Mouse (Mus musculus) myocyte (in vitro differentiated cells): ENCODE data around the gene Rcvrn. TPM values are rescaled to one million over a fixed set of nuclear protein-coding genes. Genes with fewer than 3 reads are reported as not detected.

ENCODE experiments used
- H3K27me3 ChIP-seq: one replicate; pipeline ENCODE4 v1.6.1; 2011; ENCODE audit not compliant: control insufficient read depth, insufficient read depth, insufficient read length
- H3K36me3 ChIP-seq: one replicate; pipeline ENCODE4 v1.6.1; 2011; ENCODE audit not compliant: control insufficient read depth, insufficient read depth
- H3K4me2 ChIP-seq: one replicate; pipeline ENCODE4 v1.6.1; 2011; ENCODE audit warnings: low read depth, control low read depth
- H3K4me3 ChIP-seq: one replicate; pipeline ENCODE4 v1.5.1; 2011; ENCODE audit warnings: mild to moderate bottlenecking, control low read depth, moderate library complexity
- H3K79me2 ChIP-seq: one replicate; pipeline ENCODE4 v1.6.1; 2011; ENCODE audit not compliant: control insufficient read depth, insufficient read depth
- H3ac ChIP-seq: one replicate; pipeline ENCODE4 v1.6.1; 2011; ENCODE audit not compliant: control insufficient read depth, insufficient read length
- CEBPB ChIP-seq: IDR thresholded peaks from 2 replicates; pipeline ENCODE4 v1.6.1; 2011; ENCODE audit warnings: mild to moderate bottlenecking, moderate library complexity; ENCODE audit not compliant: poor library complexity, insufficient read depth, severe bottlenecking
- E2F4 ChIP-seq: IDR thresholded peaks from one replicate; pipeline ENCODE4 v1.6.1; 2011; ENCODE audit warnings: mild to moderate bottlenecking, control low read depth, moderate library complexity; ENCODE audit not compliant: insufficient read depth
- MAX ChIP-seq: IDR thresholded peaks from one replicate; pipeline ENCODE4 v1.6.1; 2011; ENCODE audit warnings: low read depth, mild to moderate bottlenecking, control low read depth
- MYOD1 ChIP-seq, 3 experiments: IDR thresholded peaks; one replicate each; pipeline ENCODE4 v1.6.1; 2011; ENCODE audit warnings: control low read depth in 2 of 3, low read depth in 2 of 3, mild to moderate bottlenecking in 2 of 3, moderate library complexity in 1 of 3; ENCODE audit not compliant: insufficient read length in 2 of 3, control insufficient read depth in 1 of 3
- MYOG ChIP-seq, 3 experiments: IDR thresholded peaks; one replicate each; pipeline ENCODE4 v1.6.1; 2011; ENCODE audit warnings: control low read depth in 2 of 3, low read depth in 2 of 3, mild to moderate bottlenecking in 2 of 3; ENCODE audit not compliant: insufficient read length in 2 of 3, control insufficient read depth in 1 of 3, insufficient read depth in 1 of 3
- POLR2A ChIP-seq: IDR thresholded peaks from one replicate; pipeline ENCODE4 v1.6.1; 2011; ENCODE audit warnings: low read depth, mild to moderate bottlenecking, control low read depth, moderate library complexity; ENCODE audit not compliant: insufficient read length
- POLR2AphosphoS2 ChIP-seq: IDR thresholded peaks from one replicate; pipeline ENCODE4 v1.6.1; 2011; ENCODE audit warnings: low read depth, control low read depth; ENCODE audit not compliant: insufficient read length
- REST ChIP-seq: IDR thresholded peaks from one replicate; pipeline ENCODE4 v1.6.1; 2011; ENCODE audit warnings: mild to moderate bottlenecking, control low read depth, moderate library complexity; ENCODE audit not compliant: insufficient read depth, insufficient read length
- SRF ChIP-seq: IDR thresholded peaks from one replicate; pipeline ENCODE4 v1.6.1; 2011; ENCODE audit warnings: low read depth; ENCODE audit not compliant: control insufficient read depth, insufficient read length
- TCF12 ChIP-seq: IDR thresholded peaks from one replicate; pipeline ENCODE4 v1.6.1; 2011; ENCODE audit warnings: mild to moderate bottlenecking, control low read depth; ENCODE audit not compliant: poor library complexity, insufficient read depth, severe bottlenecking
- TCF3 ChIP-seq: IDR thresholded peaks from one replicate; pipeline ENCODE4 v1.6.1; 2011; ENCODE audit warnings: low read depth, control low read depth; ENCODE audit not compliant: insufficient read length
- USF1 ChIP-seq: IDR thresholded peaks from one replicate; pipeline ENCODE4 v1.6.1; 2011; ENCODE audit warnings: low read depth, mild to moderate bottlenecking, control low read depth, moderate library complexity
- polyA plus RNA-seq: library from polyadenylated mRNA; unstranded; fragments of >200 nt; fragmentation: generic; extraction: Trizol; gene quantifications from one replicate; pipeline ENCODE4 v1.2.1, GENCODE M21; 2012; ENCODE audit warnings: missing spikeins

Rcvrn gene
- polyA plus RNA-seq, 1 experiment: not detected

DNA sequence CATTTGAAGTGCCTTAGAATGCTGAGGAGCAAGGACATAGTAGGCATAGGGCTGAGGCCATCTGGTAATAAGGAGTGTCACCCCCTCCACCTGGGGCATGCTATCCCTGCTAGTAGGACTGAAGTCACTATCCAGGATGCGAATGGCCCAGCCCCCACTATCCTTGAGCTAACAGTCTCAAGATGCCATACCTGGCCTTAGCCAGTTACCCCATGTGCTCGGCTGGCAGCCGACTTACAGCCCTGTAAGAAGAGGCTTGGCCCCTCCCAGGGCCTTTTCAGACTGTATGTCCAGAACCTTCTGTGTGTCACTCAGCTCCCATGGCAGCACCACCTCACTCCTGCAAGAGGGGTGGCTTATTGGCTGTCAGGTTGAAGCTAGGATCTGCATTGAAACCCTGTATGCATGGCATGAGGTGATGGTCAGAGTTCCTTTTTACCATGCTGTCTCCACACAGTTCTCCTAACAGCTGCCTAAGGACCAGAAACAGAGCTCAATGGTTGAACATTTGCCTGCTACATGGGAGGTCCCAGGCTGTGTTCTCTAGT is 26.6 kb upstream of the Rcvrn start:
- no peak overlapping the region for H3ac ChIP-seq
- no peaks in the 10 kb centered on the region for H3K36me3 ChIP-seq
- no peak for TF ChIP-seq POLR2AphosphoS2
- no peak for TF ChIP-seq REST
- no peak for TF ChIP-seq POLR2A
- no peak for TF ChIP-seq TCF3
- no peak for TF ChIP-seq CEBPB
- TF ChIP-seq E2F4: no peak
- TF ChIP-seq MYOG (IDR thresholded peaks at IDR 0.05; ENCODE audit: control insufficient read depth in 1 of 3, insufficient read depth in 1 of 3, insufficient read length in 2 of 3, low read depth in 2 of 3): no peak
- TF ChIP-seq MYOD1 (IDR thresholded peaks at IDR 0.05; ENCODE audit: control insufficient read depth in 1 of 3, insufficient read length in 2 of 3, low read depth in 2 of 3): no peak
- no peak for TF ChIP-seq MAX
- TF ChIP-seq USF1: no peak
- TF ChIP-seq SRF: no peak
- H3K27me3 ChIP-seq: peaks cover 28% of the 10 kb centered on the region
- no peak overlapping the region for H3K4me3 ChIP-seq
- no peak overlapping the region for H3K4me2 ChIP-seq
- H3K79me2 ChIP-seq: no peaks in the 10 kb centered on the region

DNA sequence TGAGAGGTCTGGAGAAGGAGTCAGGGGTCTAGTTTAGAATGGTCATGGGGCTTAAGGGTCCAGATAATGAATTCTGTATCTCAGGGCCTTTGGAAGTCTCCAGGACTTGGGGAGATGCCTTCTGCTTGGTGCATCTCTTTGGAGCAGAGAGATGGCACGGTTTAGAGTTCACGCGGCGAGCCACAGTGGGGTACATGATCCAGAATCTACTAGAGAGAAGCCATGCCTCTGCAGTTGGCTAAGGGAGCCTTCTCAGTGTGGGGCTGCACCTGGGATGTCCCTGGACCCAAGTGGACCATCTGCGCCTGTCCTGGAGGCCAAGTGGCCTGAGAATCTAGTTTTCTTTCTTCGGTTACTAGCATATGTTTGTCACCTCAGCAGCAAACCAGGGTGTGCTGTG is 25.1 kb upstream of the Rcvrn start:
- no peak overlapping the region for H3K4me3 ChIP-seq
- H3ac ChIP-seq: no peak overlapping the region
- peaks cover 34% of the 10 kb centered on the region for H3K27me3 ChIP-seq
- no peaks in the 10 kb centered on the region for H3K79me2 ChIP-seq
- no peak overlapping the region for H3K4me2 ChIP-seq
- TF ChIP-seq POLR2A (no peak), SRF (no peak), MYOD1 (IDR thresholded peaks at IDR 0.05; ENCODE audit: control insufficient read depth in 1 of 3, insufficient read length in 2 of 3, low read depth in 2 of 3) (no peak), MAX (no peak), CEBPB (no peak), POLR2AphosphoS2 (no peak), REST (no peak), TCF12 (no peak), MYOG (IDR thresholded peaks at IDR 0.05; ENCODE audit: control insufficient read depth in 1 of 3, insufficient read depth in 1 of 3, insufficient read length in 2 of 3, low read depth in 2 of 3) (no peak), USF1 (no peak), E2F4 (no peak)
- H3K36me3 ChIP-seq: no peaks in the 10 kb centered on the region

DNA sequence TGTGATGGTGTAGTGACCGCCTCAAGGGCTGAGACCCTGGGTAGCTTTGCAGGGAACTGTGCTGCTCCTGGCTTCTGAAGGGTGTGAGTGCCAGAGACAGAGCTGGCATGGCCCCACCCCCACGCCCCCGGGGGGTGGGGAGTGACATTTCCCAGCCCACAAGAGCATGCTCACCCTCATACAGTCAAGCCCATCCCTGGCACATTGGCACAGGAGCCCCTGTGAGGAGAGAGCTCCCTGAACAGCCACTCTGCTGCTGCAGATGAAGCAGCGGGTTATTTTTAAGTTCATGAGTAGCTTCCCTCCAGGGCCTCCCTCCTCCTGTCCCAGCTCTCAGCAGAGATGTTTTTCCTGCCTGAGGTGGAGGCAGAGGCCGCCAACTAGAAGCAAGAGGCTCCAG is 23.0 kb upstream of the Rcvrn start:
- H3ac ChIP-seq: no peak overlapping the region
- no peaks in the 10 kb centered on the region for H3K36me3 ChIP-seq
- H3K27me3 ChIP-seq: peaks cover 39% of the 10 kb centered on the region
- no peak overlapping the region for H3K4me2 ChIP-seq
- H3K79me2 ChIP-seq: no peaks in the 10 kb centered on the region
- TF ChIP-seq CEBPB: no peak
- no peak for TF ChIP-seq MYOG (IDR thresholded peaks at IDR 0.05; ENCODE audit: control insufficient read depth in 1 of 3, insufficient read depth in 1 of 3, insufficient read length in 2 of 3, low read depth in 2 of 3)
- no peak for TF ChIP-seq POLR2A
- no peak for TF ChIP-seq TCF3
- no peak for TF ChIP-seq POLR2AphosphoS2
- TF ChIP-seq REST: no peak
- no peak for TF ChIP-seq MYOD1 (IDR thresholded peaks at IDR 0.05; ENCODE audit: control insufficient read depth in 1 of 3, insufficient read length in 2 of 3, low read depth in 2 of 3)
- TF ChIP-seq TCF12: no peak
- no peak for TF ChIP-seq SRF
- no peak for TF ChIP-seq E2F4
- no peak for TF ChIP-seq USF1
- TF ChIP-seq MAX: no peak
- H3K4me3 ChIP-seq: no peak overlapping the region

DNA sequence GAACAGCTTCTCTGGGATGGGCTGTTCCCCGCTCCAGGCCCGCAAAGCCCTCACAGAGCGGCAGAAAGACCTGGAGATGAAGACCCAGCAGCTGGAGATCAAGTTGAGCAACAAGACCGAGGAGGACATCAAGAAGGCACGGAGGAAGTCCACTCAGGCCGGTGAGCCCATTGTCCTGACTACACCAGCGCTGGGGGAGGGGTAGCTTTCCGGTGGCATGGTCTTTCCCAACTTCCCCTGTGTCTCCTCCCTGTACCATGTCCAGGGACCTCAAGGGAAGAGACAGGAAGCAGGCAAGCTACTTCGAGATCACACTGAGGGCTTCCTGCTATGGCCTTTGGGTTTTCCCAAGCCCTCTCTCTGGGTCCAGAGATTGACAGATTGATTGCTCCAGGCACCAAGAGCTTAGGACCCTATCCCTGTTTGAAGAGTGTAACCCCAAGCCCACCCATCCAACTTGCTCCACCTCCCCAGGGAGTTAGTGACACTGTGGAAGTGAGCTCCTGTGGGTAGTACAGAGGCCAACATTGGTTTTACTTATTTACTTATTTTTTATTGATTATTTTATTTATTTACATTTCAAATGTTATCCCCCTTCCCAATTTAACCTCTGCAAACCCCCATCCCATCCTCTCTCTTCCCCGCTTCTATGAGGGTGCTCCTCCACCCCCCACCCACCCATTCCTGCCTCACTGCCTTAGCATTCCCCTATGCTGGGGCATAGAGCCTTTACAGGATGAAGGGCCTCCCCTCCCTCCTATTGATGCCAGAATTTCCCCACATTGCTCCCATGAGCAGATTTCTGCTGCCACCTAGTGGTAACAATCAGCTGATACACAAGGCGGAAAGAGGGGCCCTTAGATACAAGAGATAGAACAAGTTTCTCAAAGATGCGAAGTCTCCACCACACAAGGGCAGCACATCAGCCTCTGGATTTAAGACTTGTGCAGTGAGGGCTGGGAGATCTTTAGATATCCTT is 19.3 kb upstream of the Rcvrn start:
- Histone ChIP-seq H3K4me3 (no peak overlapping the region), H3ac (no peak overlapping the region), H3K79me2 (no peaks in the 10 kb centered on the region), H3K4me2 (no peak overlapping the region), H3K27me3 (peaks cover 33% of the 10 kb centered on the region), H3K36me3 (no peaks in the 10 kb centered on the region)
- TF ChIP-seq MYOG (IDR thresholded peaks at IDR 0.05; ENCODE audit: control insufficient read depth in 1 of 3, insufficient read depth in 1 of 3, insufficient read length in 2 of 3, low read depth in 2 of 3) (no peak), TCF12 (no peak), REST (no peak), E2F4 (no peak), SRF (no peak), CEBPB (no peak), MAX (no peak), POLR2A (no peak), TCF3 (no peak), USF1 (no peak), POLR2AphosphoS2 (no peak), MYOD1 (IDR thresholded peaks at IDR 0.05; ENCODE audit: control insufficient read depth in 1 of 3, insufficient read length in 2 of 3, low read depth in 2 of 3) (no peak)
